Mouse (Mus musculus): Measurements from ENCODE around the gene Hyou1. TPM values are rescaled to one million over a fixed set of nuclear protein-coding genes. Genes with fewer than 3 reads are reported as not detected.
A peak's percentile ranks its signal among the peaks of the same experiment; 100 is the strongest.
"Not testable (repeated sequence)": the region's sequence is repeated elsewhere in the genome, so short reads cannot be mapped to it uniquely, and the experiment has no call there.

Gene Hyou1
- polyA plus RNA-seq, 1 experiment = 114 TPM

GRCm38 (mm10) chr9:44357207-44357606 lies 22.1 kb upstream of the Hyou1 start:
- H3K9me3 ChIP-seq (replicated peaks; ENCODE audit: control insufficient read depth, insufficient read depth, low read length, poor library complexity, severe bottlenecking) = no peaks in the 10 kb centered on the region
- H3K4me3 ChIP-seq (ENCODE audit: low read depth, low read length) = no peak overlapping the region
- no peaks in the 10 kb centered on the region for H3K27me3 ChIP-seq (ENCODE audit: control insufficient read depth, insufficient read depth, low read length, poor library complexity, severe bottlenecking)
- no peaks in the 10 kb centered on the region for H3K4me1 ChIP-seq (ENCODE audit: control insufficient read depth, insufficient read depth, low read length)
- no peak overlapping the region for H3K27ac ChIP-seq (ENCODE audit: insufficient read depth, low read length)
- no peak for TF ChIP-seq EP300 (IDR thresholded peaks at IDR 0.05; ENCODE audit: insufficient read depth, low read depth, low read length)
- no peak for TF ChIP-seq POLR2A (IDR thresholded peaks at IDR 0.05; ENCODE audit: insufficient read depth, low read length)
- no peak for TF ChIP-seq CTCF (IDR thresholded peaks at IDR 0.05; ENCODE audit: low read depth, low read length)
- H3K9ac ChIP-seq (ENCODE audit: low read depth, poor library complexity, severe bottlenecking) = no peak overlapping the region
- peaks cover 36% of the 10 kb centered on the region for H3K36me3 ChIP-seq (ENCODE audit: control insufficient read depth, insufficient read depth, low read length, poor library complexity, severe bottlenecking)

GRCm38 (mm10) chr9:44361190-44361917 lies 17.9 kb upstream of the Hyou1 start, which contains the start of gene Vps11:
Vps11 (minus strand) TSS chr9:44361670.
- peak; percentile 81 for TF ChIP-seq EP300 (IDR thresholded peaks at IDR 0.05; ENCODE audit: insufficient read depth, low read depth, low read length)
- peak; percentile 75 for TF ChIP-seq POLR2A (IDR thresholded peaks at IDR 0.05; ENCODE audit: insufficient read depth, low read length)
- no peak for TF ChIP-seq CTCF (IDR thresholded peaks at IDR 0.05; ENCODE audit: low read depth, low read length)
- H3K27me3 ChIP-seq (ENCODE audit: control insufficient read depth, insufficient read depth, low read length, poor library complexity, severe bottlenecking) = no peaks in the 10 kb centered on the region
- H3K9me3 ChIP-seq (replicated peaks; ENCODE audit: control insufficient read depth, insufficient read depth, low read length, poor library complexity, severe bottlenecking) = no peaks in the 10 kb centered on the region
- H3K36me3 ChIP-seq (ENCODE audit: control insufficient read depth, insufficient read depth, low read length, poor library complexity, severe bottlenecking) = peaks cover 14% of the 10 kb centered on the region
- H3K9ac ChIP-seq (ENCODE audit: low read depth, poor library complexity, severe bottlenecking) = peak within 1 kb of the TSS; percentile 64
- H3K27ac ChIP-seq (ENCODE audit: insufficient read depth, low read length) = no peak within 1 kb of the TSS
- peak within 1 kb of the TSS; percentile 69 for H3K4me3 ChIP-seq (ENCODE audit: low read depth, low read length)
- H3K4me1 ChIP-seq (ENCODE audit: control insufficient read depth, insufficient read depth, low read length) = no peaks in the 10 kb centered on the region

GRCm38 (mm10) chr9:44361931-44362330 lies 17.4 kb upstream of the Hyou1 start:
- H3K4me1 ChIP-seq (ENCODE audit: control insufficient read depth, insufficient read depth, low read length); H3K27ac ChIP-seq (ENCODE audit: insufficient read depth, low read length); H3K27me3 ChIP-seq (ENCODE audit: control insufficient read depth, insufficient read depth, low read length, poor library complexity, severe bottlenecking); H3K9ac ChIP-seq (ENCODE audit: low read depth, poor library complexity, severe bottlenecking); H3K4me3 ChIP-seq (ENCODE audit: low read depth, low read length); H3K9me3 ChIP-seq (replicated peaks; ENCODE audit: control insufficient read depth, insufficient read depth, low read length, poor library complexity, severe bottlenecking): not testable (repeated sequence)
- peaks cover 14% of the 10 kb centered on the region for H3K36me3 ChIP-seq (ENCODE audit: control insufficient read depth, insufficient read depth, low read length, poor library complexity, severe bottlenecking)

- Histone ChIP-seq H3K9me3 (replicated peaks; ENCODE audit: control insufficient read depth, insufficient read depth, low read length, poor library complexity, severe bottlenecking) (no peaks in the 10 kb centered on the region), H3K4me3 (ENCODE audit: low read depth, low read length) (no peak overlapping the region), H3K4me1 (ENCODE audit: control insufficient read depth, insufficient read depth, low read length) (no peaks in the 10 kb centered on the region), H3K27ac (ENCODE audit: insufficient read depth, low read length) (no peak overlapping the region), H3K27me3 (ENCODE audit: control insufficient read depth, insufficient read depth, low read length, poor library complexity, severe bottlenecking) (no peaks in the 10 kb centered on the region), H3K36me3 (ENCODE audit: control insufficient read depth, insufficient read depth, low read length, poor library complexity, severe bottlenecking) (peaks cover 3% of the 10 kb centered on the region; the same call in 1 of the 2 replicates), H3K9ac (ENCODE audit: low read depth, poor library complexity, severe bottlenecking) (no peak overlapping the region)
- TF ChIP-seq POLR2A (IDR thresholded peaks at IDR 0.05; ENCODE audit: insufficient read depth, low read length) = no peak
- TF ChIP-seq EP300 (IDR thresholded peaks at IDR 0.05; ENCODE audit: insufficient read depth, low read depth, low read length) = no peak
- peak; percentile 83 for TF ChIP-seq CTCF (IDR thresholded peaks at IDR 0.05; ENCODE audit: low read depth, low read length)
Measured at GRCm38 (mm10) chr9:44364480-44364879, 14.8 kb upstream of the Hyou1 start.

- H3K9ac ChIP-seq (ENCODE audit: low read depth, poor library complexity, severe bottlenecking) = no peak overlapping the region
- peak overlapping the region; percentile 74 for H3K27ac ChIP-seq (ENCODE audit: insufficient read depth, low read length)
- no peaks in the 10 kb centered on the region for H3K27me3 ChIP-seq (ENCODE audit: control insufficient read depth, insufficient read depth, low read length, poor library complexity, severe bottlenecking)
- H3K36me3 ChIP-seq (ENCODE audit: control insufficient read depth, insufficient read depth, low read length, poor library complexity, severe bottlenecking) = no peaks in the 10 kb centered on the region
- H3K4me1 ChIP-seq (ENCODE audit: control insufficient read depth, insufficient read depth, low read length) = no peaks in the 10 kb centered on the region
- no peak for TF ChIP-seq POLR2A (IDR thresholded peaks at IDR 0.05; ENCODE audit: insufficient read depth, low read length)
- no peak for TF ChIP-seq CTCF (IDR thresholded peaks at IDR 0.05; ENCODE audit: low read depth, low read length)
- TF ChIP-seq EP300 (IDR thresholded peaks at IDR 0.05; ENCODE audit: insufficient read depth, low read depth, low read length) = no peak
- peaks cover 8% of the 10 kb centered on the region for H3K9me3 ChIP-seq (replicated peaks; ENCODE audit: control insufficient read depth, insufficient read depth, low read length, poor library complexity, severe bottlenecking)
- no peak overlapping the region for H3K4me3 ChIP-seq (ENCODE audit: low read depth, low read length)
Measured at GRCm38 (mm10) chr9:44373386-44373785, 5.9 kb upstream of the Hyou1 start.

- H3K4me1 ChIP-seq (ENCODE audit: control insufficient read depth, insufficient read depth, low read length) = peaks cover 2% of the 10 kb centered on the region
- no peak overlapping the region for H3K4me3 ChIP-seq (ENCODE audit: low read depth, low read length)
- no peaks in the 10 kb centered on the region for H3K36me3 ChIP-seq (ENCODE audit: control insufficient read depth, insufficient read depth, low read length, poor library complexity, severe bottlenecking)
- no peaks in the 10 kb centered on the region for H3K27me3 ChIP-seq (ENCODE audit: control insufficient read depth, insufficient read depth, low read length, poor library complexity, severe bottlenecking)
- no peak overlapping the region for H3K9ac ChIP-seq (ENCODE audit: low read depth, poor library complexity, severe bottlenecking)
- TF ChIP-seq EP300 (IDR thresholded peaks at IDR 0.05; ENCODE audit: insufficient read depth, low read depth, low read length) (no peak), CTCF (IDR thresholded peaks at IDR 0.05; ENCODE audit: low read depth, low read length) (no peak), POLR2A (IDR thresholded peaks at IDR 0.05; ENCODE audit: insufficient read depth, low read length) (no peak)
- peaks cover 8% of the 10 kb centered on the region for H3K9me3 ChIP-seq (replicated peaks; ENCODE audit: control insufficient read depth, insufficient read depth, low read length, poor library complexity, severe bottlenecking)
- H3K27ac ChIP-seq (ENCODE audit: insufficient read depth, low read length) = 0 out of 2 replicates have a peak overlapping the region, but pooled peaks have one; percentile 21
Measured at GRCm38 (mm10) chr9:44376141-44376540, 3.1 kb upstream of the Hyou1 start.

GRCm38 (mm10) chr9:44377335-44377734 lies 2.0 kb upstream of the Hyou1 start:
- H3K27me3 ChIP-seq (ENCODE audit: control insufficient read depth, insufficient read depth, low read length, poor library complexity, severe bottlenecking); H3K4me1 ChIP-seq (ENCODE audit: control insufficient read depth, insufficient read depth, low read length); H3K4me3 ChIP-seq (ENCODE audit: low read depth, low read length); H3K9ac ChIP-seq (ENCODE audit: low read depth, poor library complexity, severe bottlenecking); H3K27ac ChIP-seq (ENCODE audit: insufficient read depth, low read length); H3K9me3 ChIP-seq (replicated peaks; ENCODE audit: control insufficient read depth, insufficient read depth, low read length, poor library complexity, severe bottlenecking): not testable (repeated sequence)
- H3K36me3 ChIP-seq (ENCODE audit: control insufficient read depth, insufficient read depth, low read length, poor library complexity, severe bottlenecking) = peaks cover 12% of the 10 kb centered on the region
